Mouse (Mus musculus): ENCODE measurements around the gene Nrip3.
A peak's percentile ranks its signal among the peaks of the same experiment; 100 is the strongest.

- TF ChIP-seq CTCF (IDR thresholded peaks at IDR 0.05; ENCODE audit: low read depth) (peak; percentile 50), EP300 (IDR thresholded peaks at IDR 0.05; ENCODE audit: low read depth) (no peak)
These were observed 62.5 kb downstream of the Nrip3 start for GRCm38 (mm10) chr7:109719286-109719685.

Measured in heart, postnatal 0 days (tissue).